14 mouse cellular contexts compared by ENCODE assay signal in the genomic region with DNA sequence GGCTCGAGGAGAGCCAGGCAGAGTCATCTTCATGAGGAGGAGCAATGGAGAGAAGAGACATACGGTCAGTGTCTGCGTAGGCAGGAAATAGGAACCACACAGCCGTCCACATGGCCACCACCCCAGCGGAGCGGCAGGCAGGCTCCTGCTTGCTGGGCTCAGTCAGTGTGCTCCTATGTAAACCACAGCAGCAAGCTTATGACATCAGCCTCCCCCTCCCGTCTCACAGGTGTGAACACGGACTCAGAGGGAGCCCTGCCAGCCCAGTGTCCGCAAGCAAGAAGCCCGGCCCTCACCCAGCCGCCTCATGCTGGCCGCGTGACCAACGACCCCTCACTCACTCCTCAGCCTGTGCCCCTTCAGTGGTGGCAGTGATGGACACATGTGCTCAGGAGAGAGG.
DNase-seq lines count a peak whose midpoint lies in the region; ATAC-seq lines count a peak whose summit lies in the region.
"Had no signal": no experiment of that assay in that cellular context is flagged by ENCODE, and none has a peak within 500 bp of the region (broad histone marks: within the 10 kb centered on the region; RNA-seq: fewer than 3 reads in every experiment).

No protein-coding gene starts in this region.

- WGBS in kidney, embryonic 15.5 days = 66% methylated on average over 14 of the region's 14 CpGs
- 51% methylated on average over 14 of the region's 14 CpGs for WGBS in embryonic facial prominence, embryonic 15.5 days

- no peaks in the 10 kb centered on the region for H3K27me3 ChIP-seq in kidney, embryonic 15.5 days
- H3K27me3 ChIP-seq in embryonic facial prominence, embryonic 15.5 days = no peaks in the 10 kb centered on the region; the same call in 1 of the 2 replicates
- H3K27me3 ChIP-seq: intestine, embryonic 15.5 days had no signal

- H3K4me2 ChIP-seq in kidney, embryonic 15.5 days = no peak overlapping the region
- no peak overlapping the region for H3K4me2 ChIP-seq in embryonic facial prominence, embryonic 15.5 days (replicated peaks)
- H3K4me2 ChIP-seq: intestine, embryonic 15.5 days had no signal

- H3K27ac ChIP-seq in kidney, embryonic 15.5 days = no peak overlapping the region
- 0 out of 2 replicates have a peak overlapping the region, but pooled peaks have one; percentile 4 for H3K27ac ChIP-seq in embryonic facial prominence, embryonic 15.5 days (replicated peaks)
- H3K27ac ChIP-seq: forebrain, embryonic 10.5 days; hindbrain, embryonic 10.5 days; intestine, embryonic 15.5 days had no signal

- H3K9me3 ChIP-seq in kidney, embryonic 15.5 days (replicated peaks) = 0 out of 2 replicates have a peak, but pooled peaks cover 2% of the 10 kb centered on the region
- H3K9me3 ChIP-seq in embryonic facial prominence, embryonic 15.5 days (replicated peaks) = no peaks in the 10 kb centered on the region
- H3K9me3 ChIP-seq: intestine, embryonic 15.5 days had no signal

- H3K36me3 ChIP-seq in kidney, embryonic 15.5 days = no peaks in the 10 kb centered on the region
- H3K36me3 ChIP-seq in embryonic facial prominence, embryonic 15.5 days = no peaks in the 10 kb centered on the region
- H3K36me3 ChIP-seq: hindbrain, embryonic 10.5 days; intestine, embryonic 15.5 days had no signal

- peaks cover 39% of the 10 kb centered on the region for H3K4me1 ChIP-seq in kidney, embryonic 15.5 days
- peaks cover 40% of the 10 kb centered on the region for H3K4me1 ChIP-seq in embryonic facial prominence, embryonic 15.5 days

- H3K4me3 ChIP-seq in kidney, embryonic 15.5 days (replicated peaks) = no peak overlapping the region
- no peak overlapping the region for H3K4me3 ChIP-seq in embryonic facial prominence, embryonic 15.5 days (replicated peaks)
- H3K4me3 ChIP-seq: forebrain, embryonic 10.5 days; hindbrain, embryonic 10.5 days; intestine, embryonic 15.5 days had no signal

- H3K9ac ChIP-seq in kidney, embryonic 15.5 days = no peak overlapping the region
- H3K9ac ChIP-seq in embryonic facial prominence, embryonic 15.5 days = no peak overlapping the region
- H3K9ac ChIP-seq: intestine, embryonic 15.5 days had no signal

- DNase-seq in kidney, adult 11 months = no peak
- DNase-seq in right cerebral cortex, adult 18-20 months = peak; percentile 30
- DNase-seq in right cerebral cortex, postnatal 14 days = no peak
- peak; percentile 10 to 23 for DNase-seq in natural killer cell, adult 2 months (ENCODE audit: low spot score in 2 of 2)
- no peak for DNase-seq in retina, embryonic 14.5 days (ENCODE audit: low spot score)
- no peak for DNase-seq in spleen, postnatal 36 days (ENCODE audit: low spot score in 2 of 2)
- DNase-seq: cerebellum, adult 9-10 months; kidney, postnatal 36 days; thymus, postnatal 4 days had no signal

- ATAC-seq in kidney, embryonic 15.5 days (replicated peaks; ENCODE audit: low FRiP score) = peak; percentile 4; the same call in 1 of the 2 replicates
- ATAC-seq in embryonic facial prominence, embryonic 15.5 days (ENCODE audit: insufficient number of reproducible peaks, low FRiP score, low TSS enrichment, low read depth) = no peak
- ATAC-seq: intestine, embryonic 15.5 days had no signal

Comparison
In these comparisons a context has a peak if more than half of its experiments do, and no peak if none do; other contexts are left out.
1. DNase-seq: peak in right cerebral cortex, adult 18-20 months (single experiment) and natural killer cell, adult 2 months (2 of 2); none in kidney, adult 11 months (single experiment), right cerebral cortex, postnatal 14 days (single experiment), retina, embryonic 14.5 days (single experiment) and spleen, postnatal 36 days (0 of 2).